Mouse (Mus musculus): ENCODE results near the gene Zmynd19.
"Not testable (repeated sequence)": the region's sequence is repeated elsewhere in the genome, so short reads cannot be mapped to it uniquely, and the experiment has no call there.

Zmynd19 gene

GRCm38 (mm10) chr2:24942092-24942491, 7.5 kb upstream of the Zmynd19 start:
- DNase-seq (ENCODE audit: low spot score in 2 of 2): no peak

- DNase-seq (ENCODE audit: low spot score in 2 of 2): not testable (repeated sequence)
Measured at GRCm38 (mm10) chr2:24944304-24944703, 5.3 kb upstream of the Zmynd19 start.

GRCm38 (mm10) chr2:24950189-24950535, 570 bp downstream of the Zmynd19 start:
- no peak for DNase-seq (ENCODE audit: low spot score in 2 of 2)

GRCm38 (mm10) chr2:24952537-24953055, 3.0 kb downstream of the Zmynd19 start:
- no peak for DNase-seq (ENCODE audit: low spot score in 2 of 2)

- no peak for DNase-seq (ENCODE audit: low spot score in 2 of 2)
Measured at GRCm38 (mm10) chr2:24960910-24961309, 11.3 kb downstream of the Zmynd19 start.

GRCm38 (mm10) chr2:24962304-24963000, 12.9 kb downstream of the Zmynd19 start, which contains the start of gene Dph7:
Dph7 (plus strand) TSS chr2:24962400.
- DNase-seq (ENCODE audit: low spot score in 2 of 2): peak; percentile 79 to 86

GRCm38 (mm10) chr2:24970386-24970785, 20.8 kb downstream of the Zmynd19 start:
- no peak for DNase-seq (ENCODE audit: low spot score in 2 of 2)

- not testable (repeated sequence) for DNase-seq (ENCODE audit: low spot score in 2 of 2)
Measured at GRCm38 (mm10) chr2:24974452-24974851, 24.9 kb downstream of the Zmynd19 start.

- DNase-seq (ENCODE audit: low spot score in 2 of 2): peak; percentile 91 to 94
Measured at GRCm38 (mm10) chr2:24974906-24975703, 25.5 kb downstream of the Zmynd19 start, which contains the start of gene Mrpl41. Mrpl41 (minus strand) TSS chr2:24975098.

- DNase-seq (ENCODE audit: low spot score in 2 of 2): peak; percentile 65 to 68
Measured at GRCm38 (mm10) chr2:24975704-24976297, 26.2 kb downstream of the Zmynd19 start, which contains the start of gene Pnpla7. Pnpla7 (plus strand) TSS chr2:24976033.

- no peak for DNase-seq (ENCODE audit: low spot score in 2 of 2)
Measured at GRCm38 (mm10) chr2:24976960-24977359, 27.4 kb downstream of the Zmynd19 start.

- DNase-seq (ENCODE audit: low spot score in 2 of 2): no peak
Measured at GRCm38 (mm10) chr2:24987762-24988161, 38.2 kb downstream of the Zmynd19 start.

GRCm38 (mm10) chr2:24995332-24995731, 45.7 kb downstream of the Zmynd19 start:
- DNase-seq (ENCODE audit: low spot score in 2 of 2): no peak

- DNase-seq (ENCODE audit: low spot score in 2 of 2): no peak
Measured at GRCm38 (mm10) chr2:24996471-24996870, 46.9 kb downstream of the Zmynd19 start.

GRCm38 (mm10) chr2:25000544-25001235, 51.1 kb downstream of the Zmynd19 start:
- DNase-seq (ENCODE audit: low spot score in 2 of 2): peak in 1 of 2 experiments; percentile 18

GRCm38 (mm10) chr2:25003946-25004786, 54.6 kb downstream of the Zmynd19 start:
- DNase-seq (ENCODE audit: low spot score in 2 of 2): no peak

- no peak for DNase-seq (ENCODE audit: low spot score in 2 of 2)
Measured at GRCm38 (mm10) chr2:25006767-25007166, 57.2 kb downstream of the Zmynd19 start.

GRCm38 (mm10) chr2:25008250-25008649, 58.7 kb downstream of the Zmynd19 start:
- DNase-seq (ENCODE audit: low spot score in 2 of 2): peak in 1 of 2 experiments; percentile 19
